Mouse (Mus musculus) ES-Bruce4 (cell line): ENCODE results near the gene Gpat3.

ENCODE experiments used
- CTCF ChIP-seq: IDR thresholded peaks from one replicate; pipeline ENCODE4 v1.8.1; 2011; ENCODE audit warnings: low read depth, low read length
- EP300 ChIP-seq: IDR thresholded peaks from 2 replicates; pipeline ENCODE4 v1.6.1; 2011; ENCODE audit warnings: low read depth, low read length; ENCODE audit not compliant: insufficient read depth

DNA sequence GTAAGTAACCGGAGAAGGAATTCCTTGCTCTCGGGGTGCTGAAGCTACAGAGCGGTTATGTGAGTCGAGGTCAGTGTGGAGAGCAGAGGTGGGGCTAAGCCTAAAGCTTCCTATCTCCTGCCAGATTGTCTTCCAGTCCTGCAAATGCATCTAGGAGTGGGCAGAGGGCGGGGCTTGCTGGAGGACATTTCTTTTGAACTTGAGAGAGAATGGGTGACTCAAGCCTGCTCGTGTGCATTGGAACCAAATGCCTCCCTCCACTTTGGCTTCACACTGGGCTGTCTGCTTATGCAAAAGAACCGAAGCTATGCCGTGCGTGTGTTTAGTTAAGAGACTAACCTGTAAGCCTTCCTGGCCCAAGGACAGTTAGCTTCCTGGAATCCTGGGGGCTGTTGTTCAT, 67.8 kb downstream of the Gpat3 start:
- TF ChIP-seq EP300 (no peak), CTCF (no peak)
